Mouse (Mus musculus) CD4-positive, CD25-positive, alpha-beta regulatory T cell, adult 4 months (primary cell): Measurements from ENCODE around the gene Rbbp9. TPM values are rescaled to one million over a fixed set of nuclear protein-coding genes. Genes with fewer than 3 reads are reported as not detected.
"Not testable (repeated sequence)": the region's sequence is repeated elsewhere in the genome, so short reads cannot be mapped to it uniquely, and the experiment has no call there.

Source experiments
- ATAC-seq: one replicate; pipeline ENCODE4 v1.8.0; 2017
- polyA plus RNA-seq, 2 experiments: library from polyadenylated mRNA; unstranded; fragments of 100-300 nt; shearing (Covaris generic); gene quantifications; one replicate each; pipeline ENCODE4 v1.2.1; 2017

Rbbp9 gene
- 1 to 10 TPM; 8.5 to 9.6 TPM for polyA plus RNA-seq

DNA sequence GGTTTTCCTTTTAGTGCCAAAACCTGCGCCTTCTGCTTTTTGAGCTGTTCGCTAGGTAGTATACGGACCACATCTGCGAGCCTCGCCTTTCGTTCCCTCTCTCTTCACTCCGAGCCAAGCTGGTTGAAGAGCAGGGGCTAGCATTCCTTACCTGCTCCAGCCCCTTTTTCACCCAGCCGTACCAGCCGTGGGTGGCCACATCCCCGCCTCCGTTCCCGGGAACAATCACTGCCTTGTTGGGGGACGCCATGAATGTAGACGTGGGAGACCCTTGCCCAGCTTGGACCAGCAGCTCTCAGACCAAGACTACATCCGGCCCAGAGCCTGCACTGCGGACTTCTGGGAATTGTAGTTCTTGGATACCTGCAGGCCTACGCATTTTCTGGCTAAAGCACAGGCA lies at the start of gene Rbbp9:
Gene Rbbp9, minus strand, starts transcription at position 341 of the 400 bp plus-strand sequence.
- peak; percentile 89 for ATAC-seq

DNA sequence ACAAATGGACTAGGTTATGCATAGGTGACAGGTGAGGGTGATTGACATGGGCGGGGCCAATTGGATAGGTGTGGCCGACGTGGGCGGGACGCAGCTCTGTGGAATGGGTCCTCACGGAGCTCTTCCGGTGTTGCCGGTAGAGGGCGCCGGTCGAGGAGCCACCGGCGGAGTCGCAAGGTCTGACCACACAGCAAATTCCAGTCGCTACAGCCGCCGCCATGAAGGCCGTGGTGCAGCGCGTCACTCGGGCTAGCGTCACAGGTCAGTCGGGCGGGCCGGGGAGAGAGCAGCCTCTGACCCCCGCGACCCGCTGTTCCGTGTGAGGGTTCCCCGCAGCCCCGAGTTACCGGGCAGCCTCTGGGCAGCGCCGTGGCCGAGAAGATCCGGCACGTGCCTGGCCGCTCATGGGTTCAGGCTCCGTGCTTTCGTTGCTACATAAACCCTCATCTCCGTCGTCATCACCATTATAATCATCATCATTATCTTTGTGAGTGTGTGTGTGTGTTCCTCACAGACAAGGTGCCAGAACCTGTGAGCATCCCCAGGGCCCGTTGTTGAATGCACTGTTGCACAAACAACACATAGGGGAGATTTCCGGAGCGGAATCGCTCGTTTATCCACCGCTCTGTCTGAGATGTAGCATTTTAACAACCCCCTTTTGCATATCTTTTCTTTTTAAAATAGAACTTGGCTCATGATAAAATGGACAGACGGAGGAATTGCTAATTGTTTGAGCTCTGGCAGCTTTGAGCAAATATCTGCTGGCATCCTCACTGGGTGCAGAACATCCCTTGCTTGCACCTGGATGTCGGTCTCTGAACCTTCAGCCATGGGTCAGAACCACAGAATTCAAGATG lies 49.4 kb upstream of the Rbbp9 start, which contains the start of gene Dtd1:
Gene Dtd1, plus strand, starts transcription at position 67 of the 857 bp plus-strand sequence.
- ATAC-seq = peak; percentile 90

DNA sequence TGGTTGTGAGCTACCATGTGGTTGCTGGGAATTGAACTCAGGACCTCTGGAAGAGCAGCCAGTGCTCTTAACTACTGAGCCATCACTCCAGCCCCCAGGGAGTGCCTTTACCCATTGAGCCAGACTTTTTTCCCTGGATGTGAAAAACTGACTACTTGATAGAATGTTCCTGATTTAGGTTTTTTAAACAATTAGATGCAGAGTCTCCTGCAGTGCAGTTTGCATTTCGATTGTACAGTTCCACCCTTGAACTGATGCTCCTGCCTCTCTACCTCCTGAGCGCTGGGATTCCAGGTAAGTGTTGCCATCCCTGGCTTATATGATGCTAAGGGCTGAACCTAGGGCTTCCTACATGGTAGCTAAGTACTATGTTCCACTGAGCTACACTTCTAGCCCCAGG lies 47.3 kb upstream of the Rbbp9 start:
- no peak for ATAC-seq

DNA sequence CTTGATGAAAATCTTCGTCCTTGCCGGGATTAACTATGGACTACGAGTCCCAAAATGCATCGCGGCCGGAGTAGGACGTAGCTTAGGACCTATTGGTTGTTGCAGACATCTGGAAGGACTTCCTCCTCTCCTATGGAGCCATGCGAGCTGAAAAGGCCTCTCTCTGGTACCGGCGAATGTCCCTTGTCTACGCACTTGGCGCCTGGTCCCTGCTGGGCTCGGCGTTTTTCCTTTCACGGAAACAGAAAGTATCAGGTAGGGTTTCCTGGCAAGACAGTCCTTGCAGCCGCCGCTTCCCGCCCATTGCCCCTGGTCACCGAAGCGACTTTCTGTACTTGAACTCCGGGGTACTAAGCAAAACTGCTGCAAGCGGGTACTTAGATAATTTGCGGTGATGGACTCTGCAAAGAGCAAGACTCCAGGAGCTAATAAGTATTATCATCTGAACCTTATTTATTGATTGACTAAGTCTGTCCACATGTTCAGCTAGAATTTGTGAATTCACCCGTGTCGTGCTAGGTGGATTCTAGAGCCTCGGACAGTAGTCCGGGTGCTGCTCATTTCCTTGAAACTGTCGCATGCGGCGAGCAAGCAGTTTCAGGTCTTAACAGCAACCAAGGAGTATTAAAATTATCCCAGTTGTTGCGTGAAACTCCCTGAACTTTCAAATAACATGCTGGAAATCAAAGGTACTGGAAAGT lies 43.4 kb upstream of the Rbbp9 start, which contains the start of gene Smim26:
Gene Smim26, plus strand, starts transcription at position 104 of the 701 bp plus-strand sequence.
- ATAC-seq = peak; percentile 100

DNA sequence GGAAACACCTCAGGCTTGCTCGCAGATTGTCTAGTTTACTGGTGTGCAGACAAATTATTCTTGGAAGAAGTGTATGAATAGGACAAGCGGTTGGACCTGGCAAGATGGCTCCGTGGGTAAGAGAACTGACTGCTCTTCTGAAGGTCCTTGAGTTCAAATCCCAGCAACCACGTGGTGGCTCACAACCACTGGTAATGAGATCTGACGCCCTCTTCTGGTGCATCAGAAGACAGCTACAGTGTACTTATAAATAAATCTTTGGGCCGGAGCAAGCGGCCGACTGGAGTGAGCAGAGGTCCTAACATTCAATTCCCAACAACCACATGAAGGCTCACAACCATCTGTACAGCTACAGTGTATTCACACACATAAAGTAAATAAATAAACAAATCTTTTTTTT lies 42.4 kb upstream of the Rbbp9 start:
- not testable (repeated sequence) for ATAC-seq

DNA sequence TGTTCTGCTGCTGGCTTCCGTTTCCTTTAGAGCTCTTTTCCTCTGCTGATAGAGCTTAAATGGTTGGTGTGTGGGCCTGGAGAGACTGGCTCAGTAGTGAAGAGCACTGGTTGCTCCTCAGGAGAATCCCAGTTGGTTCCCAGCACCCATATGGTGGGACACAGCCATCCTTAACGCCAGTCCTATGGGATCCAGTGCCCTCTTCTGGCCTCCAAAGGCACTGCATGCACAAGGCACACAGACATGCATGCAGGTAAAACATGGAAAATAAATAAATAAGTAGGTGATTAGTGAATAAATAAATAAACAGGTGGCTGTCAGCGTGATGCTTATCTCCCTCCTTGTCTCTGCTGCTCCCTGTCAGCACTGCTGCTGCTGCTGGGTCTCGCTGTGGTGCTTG lies 38.1 kb upstream of the Rbbp9 start:
- ATAC-seq = no peak

DNA sequence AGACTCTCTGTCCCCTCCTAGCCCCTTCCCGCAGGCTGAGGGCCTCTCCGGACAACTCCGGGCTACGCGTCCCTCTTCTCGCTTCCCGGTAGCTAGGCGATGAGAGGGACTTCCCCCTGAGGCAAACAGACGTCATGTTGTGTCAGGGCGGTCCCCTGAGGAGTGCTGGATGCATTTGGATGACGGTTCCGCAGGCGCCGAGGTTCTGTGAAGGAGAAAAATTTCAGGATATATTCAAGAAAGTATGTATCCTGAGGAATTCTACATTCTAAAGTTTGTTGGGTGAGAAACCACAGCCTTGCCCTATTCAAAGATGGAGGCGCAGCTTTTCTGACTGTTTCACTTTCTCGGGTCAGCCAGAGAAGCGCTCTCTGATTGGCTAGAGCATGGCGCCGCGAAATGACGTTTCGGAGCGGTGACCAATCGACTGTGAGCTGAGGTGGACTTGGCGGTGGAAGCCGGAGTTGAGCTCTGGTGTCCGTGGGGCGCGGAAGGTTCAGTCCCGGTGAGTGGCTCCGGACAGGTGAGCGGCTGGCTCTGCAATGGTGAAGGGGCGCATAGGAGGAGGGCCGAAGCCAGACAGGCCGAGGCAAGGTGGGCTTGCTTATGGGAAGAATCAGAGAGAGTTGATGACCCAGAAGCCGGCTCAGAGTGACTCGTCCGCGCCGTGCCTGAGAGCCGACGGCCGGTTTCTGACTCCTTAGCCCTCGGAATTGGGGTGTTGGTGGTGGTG lies 5.3 kb upstream of the Rbbp9 start, which contains the start of gene Sec23b:
Gene Sec23b, plus strand, starts transcription at position 410 of the 733 bp plus-strand sequence.
- ATAC-seq = peak; percentile 95

DNA sequence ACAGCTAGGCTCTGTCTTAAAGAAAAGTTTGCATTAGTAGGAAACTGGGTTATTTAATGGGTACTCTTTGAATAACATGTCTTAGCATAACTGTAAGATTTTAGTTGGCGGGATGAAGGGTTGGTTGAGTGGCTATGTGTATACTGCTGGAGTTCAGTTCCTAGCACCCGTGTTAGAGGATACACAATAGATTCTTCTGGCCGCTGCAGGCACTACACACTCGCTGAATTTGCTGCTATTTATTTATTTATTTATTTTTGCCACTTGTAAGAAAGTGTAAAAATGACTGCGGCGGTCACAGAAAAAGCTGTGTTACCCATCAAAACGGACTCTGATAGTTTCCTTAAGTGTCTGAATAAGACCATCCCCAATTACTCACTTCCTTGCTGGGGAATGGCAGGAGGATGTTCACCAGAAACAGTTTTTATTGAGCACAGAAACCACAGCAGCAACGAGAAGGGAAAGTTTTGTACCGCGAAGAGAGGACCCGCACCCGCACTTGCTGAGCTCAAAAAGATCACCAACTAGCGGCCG lies 4.7 kb upstream of the Rbbp9 start:
- ATAC-seq = peak; percentile 24

DNA sequence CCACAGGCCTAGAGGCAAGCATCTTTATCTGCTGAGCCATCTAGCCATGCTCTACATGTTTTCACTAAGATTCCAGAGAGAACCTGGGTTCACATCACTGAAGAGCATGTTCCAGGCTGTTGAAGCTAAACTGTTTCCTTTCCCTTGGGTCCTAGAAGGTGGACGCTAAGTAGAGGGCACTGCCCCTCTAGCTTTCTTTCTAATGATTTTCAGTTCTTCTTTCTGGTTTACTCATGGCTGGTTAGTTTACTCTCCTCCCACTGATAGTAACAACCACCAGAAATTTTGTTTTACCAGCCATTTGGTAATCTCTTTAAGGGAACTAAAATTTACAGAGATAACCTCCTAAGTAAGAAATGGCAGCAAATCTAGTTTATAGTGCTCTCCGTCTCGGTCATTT lies 3.2 kb upstream of the Rbbp9 start:
- ATAC-seq = no peak

DNA sequence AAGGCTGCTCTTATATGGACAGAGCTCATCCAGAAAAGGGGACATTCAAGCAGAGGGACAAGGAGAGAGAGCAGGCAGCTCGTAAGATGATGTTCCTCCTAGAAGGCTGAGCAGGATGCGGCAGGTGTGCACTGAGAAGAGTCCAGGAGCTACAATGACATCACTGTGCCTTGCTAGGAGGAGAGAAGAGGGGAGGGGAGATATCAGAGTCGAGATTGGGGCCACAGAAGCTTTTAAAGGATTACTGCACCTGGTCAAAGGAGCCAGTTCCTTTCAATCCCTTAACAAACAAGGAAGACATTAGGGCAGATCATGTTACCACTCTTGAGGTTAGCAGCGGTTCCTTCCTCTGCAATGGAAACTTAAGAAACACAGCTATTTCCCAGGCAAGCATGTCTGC lies 3.1 kb downstream of the Rbbp9 start:
- no peak for ATAC-seq

DNA sequence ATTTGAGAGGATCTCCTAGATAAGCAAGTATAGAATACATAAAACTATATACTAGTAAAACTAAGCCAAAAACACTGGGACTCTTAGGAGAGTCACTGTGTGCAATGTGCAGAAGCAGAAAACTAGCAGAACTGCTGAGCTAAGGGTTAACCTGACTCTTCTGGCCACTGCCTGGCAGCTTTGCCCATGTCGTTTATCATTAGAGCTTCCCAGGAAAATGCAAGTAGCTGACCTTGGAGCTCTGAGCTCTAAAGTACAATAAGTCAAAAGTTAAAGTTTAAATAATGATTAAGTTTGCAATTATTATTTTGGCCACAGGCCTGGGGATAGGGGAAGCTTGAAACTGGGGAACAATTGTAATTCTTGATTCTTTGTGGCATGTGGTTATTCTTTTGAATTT lies 5.2 kb downstream of the Rbbp9 start:
- ATAC-seq = no peak

DNA sequence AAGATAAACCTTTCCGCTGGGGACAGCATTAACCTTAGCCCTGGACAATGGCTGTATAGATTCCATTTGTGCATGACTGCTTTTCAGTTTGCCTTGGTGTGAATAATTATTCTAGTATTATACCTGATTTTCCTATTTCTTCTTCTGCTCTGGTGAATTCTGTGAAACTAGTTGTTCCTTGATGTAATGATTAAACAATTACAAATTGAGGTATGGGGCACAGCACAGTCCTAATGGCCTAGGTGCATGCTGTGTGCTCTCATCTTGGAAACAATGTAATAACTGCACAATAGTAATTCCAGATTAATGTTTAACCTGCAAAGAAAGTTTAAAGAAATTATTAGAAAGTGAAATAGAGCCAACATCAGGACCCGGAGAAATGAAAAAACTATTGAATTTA lies 5.6 kb downstream of the Rbbp9 start:
- ATAC-seq = no peak

DNA sequence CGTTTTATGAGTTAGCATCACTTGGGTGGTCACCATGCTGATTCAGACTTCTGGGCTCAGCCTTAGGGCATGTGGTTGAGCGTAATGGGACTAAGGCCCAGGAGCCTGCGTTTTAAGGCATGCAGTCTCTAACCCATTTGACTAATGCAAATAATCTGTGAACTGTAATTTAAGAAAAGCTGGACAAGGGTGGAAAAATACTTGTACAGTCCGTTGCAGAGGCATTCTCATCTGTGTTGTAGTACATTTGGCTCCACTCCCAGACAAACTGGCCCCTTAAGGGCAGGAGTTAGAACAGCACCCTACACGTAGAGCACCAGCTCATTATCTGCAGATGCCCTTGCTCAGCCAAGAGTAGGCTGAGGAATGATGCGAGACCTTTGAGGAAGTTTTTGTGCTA lies 6.0 kb downstream of the Rbbp9 start:
- ATAC-seq = no peak

DNA sequence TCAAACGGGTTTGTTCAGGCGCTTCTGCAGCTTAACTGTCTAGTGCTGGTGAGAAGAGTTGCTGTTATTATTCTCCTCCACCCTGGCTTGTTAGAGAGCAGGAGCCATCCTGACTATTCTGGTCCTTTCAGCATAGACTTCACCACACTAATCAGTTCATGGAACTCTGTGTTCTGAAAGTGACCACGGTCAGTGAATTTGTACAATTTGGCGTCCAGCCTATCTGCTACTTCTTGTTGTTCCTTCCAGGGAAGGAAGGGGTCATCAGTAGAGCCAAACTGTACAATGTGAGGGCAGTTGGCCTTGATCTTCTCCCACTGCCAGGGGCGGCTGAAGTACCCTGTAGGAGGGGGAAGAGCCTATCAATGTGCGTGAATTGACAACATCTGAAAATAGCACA lies 7.0 kb downstream of the Rbbp9 start:
- no peak for ATAC-seq

DNA sequence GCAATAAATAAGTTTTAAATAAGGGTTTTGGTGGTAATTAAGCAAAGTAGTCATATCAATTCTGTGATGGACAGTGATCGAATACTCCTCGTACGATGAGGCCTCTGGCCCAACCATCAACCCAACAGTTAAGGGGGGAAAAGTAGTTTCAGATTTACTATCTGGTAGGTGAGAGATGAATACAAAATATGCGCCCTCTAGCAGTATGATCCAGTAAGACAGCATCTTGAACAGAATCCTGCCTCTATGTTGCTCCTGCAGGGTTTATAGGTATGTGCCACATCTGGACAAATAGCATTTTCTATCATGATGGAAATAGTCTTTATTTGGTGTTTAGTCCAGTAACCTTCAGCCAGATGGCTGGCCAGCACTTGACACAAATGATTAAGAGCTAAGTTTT lies 9.4 kb downstream of the Rbbp9 start:
- ATAC-seq = no peak

DNA sequence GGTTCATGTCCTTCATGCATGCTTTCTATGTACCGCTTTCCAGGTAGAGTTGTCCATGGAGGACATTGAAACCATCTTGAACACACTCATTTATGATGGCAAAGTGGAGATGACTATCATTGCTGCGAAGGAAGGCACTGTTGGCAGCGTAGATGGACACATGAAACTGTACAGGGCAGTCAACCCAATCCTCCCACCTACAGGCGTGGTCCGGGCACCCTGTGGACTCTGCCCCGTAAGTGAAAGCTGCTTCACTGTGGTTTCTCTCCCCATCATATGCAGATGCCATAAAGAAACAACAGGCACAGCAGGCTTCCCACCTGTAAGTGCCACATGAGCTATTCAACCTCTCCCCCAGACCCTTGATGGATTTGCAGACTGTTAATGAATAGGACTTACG lies 13.5 kb downstream of the Rbbp9 start:
- ATAC-seq = no peak

DNA sequence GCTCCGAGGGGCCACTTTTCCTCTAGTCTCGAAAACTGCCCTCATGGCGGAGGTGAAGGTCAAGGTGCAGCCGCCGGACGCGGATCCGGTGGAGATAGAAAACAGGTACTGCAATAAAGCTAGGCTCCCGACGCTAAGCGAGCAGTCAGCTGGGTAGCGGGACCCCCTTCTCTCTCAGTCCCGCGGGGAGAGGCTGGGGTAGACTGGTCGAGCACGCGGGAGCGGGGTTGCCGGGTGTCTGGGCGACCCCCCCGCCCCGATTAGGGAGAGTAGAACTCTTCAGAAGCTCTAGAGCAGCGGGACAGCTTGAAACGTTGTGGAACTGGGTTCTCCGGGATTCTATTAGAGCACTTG lies 22.9 kb downstream of the Rbbp9 start:
- ATAC-seq = peak; percentile 16

DNA sequence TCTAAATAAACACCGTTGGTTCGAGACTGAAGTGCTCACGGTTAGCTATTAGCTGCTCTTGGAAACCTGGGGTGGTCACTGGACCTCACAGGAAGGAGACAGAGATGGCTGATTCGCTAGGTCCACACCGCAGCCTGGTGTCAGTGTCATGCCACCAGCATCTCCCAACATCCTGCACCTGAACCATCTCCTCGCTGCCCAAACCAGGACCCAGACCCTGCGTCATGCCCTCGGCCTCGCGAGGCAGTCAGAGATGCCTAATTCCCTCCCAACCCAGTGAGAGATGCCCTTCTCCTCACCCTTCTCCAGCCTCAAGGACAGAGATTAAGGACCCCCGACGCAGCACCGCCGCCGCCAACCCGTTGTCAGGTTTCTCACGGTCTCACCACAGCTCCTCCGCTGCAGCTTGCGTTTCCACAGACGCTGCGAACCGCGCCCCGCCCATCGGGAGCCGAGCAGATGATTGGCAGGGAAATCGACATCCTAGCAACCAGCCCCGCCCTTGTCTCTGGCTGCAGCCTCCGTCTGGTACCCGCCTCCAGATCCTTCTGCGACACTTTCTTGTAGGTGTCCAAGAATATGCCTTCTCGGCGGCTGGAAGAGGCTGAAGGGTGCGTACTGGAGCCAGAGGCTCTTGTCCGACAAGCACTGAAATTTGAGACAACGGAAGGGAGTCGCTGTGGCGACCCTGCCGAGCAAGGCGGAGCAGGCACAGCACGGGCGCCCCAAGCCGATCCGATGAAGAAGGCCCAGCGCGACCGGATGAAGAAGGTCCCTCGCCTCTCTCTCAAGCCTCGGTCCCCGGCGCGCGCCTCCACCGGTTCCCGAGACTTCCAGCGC lies 23.5 kb downstream of the Rbbp9 start, which contains the start of the genes Dzank1 and Polr3f:
Gene Dzank1, minus strand, starts transcription at position 434 of the 840 bp plus-strand sequence.
Gene Polr3f, plus strand, starts transcription at position 738 of the 840 bp plus-strand sequence.
- peak; percentile 97 for ATAC-seq

DNA sequence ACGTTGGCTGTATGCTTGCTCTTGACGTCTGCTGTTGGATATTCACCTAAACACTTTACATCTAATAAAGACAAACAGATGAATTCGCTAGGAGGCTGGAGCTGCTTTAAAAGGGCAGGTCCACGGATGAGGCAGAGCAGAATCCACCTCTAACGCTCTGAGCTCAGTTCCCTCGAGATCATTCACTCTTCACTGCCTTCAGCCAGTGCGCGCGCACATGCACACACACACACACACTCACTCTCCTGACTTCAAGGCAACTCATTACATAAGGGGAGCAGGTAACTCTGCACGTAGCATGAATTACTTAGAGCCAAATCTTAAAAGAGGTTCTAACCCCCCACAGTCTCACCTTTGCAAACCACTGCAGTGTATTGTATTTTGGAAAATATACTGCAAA lies 24.8 kb downstream of the Rbbp9 start:
- ATAC-seq = no peak

DNA sequence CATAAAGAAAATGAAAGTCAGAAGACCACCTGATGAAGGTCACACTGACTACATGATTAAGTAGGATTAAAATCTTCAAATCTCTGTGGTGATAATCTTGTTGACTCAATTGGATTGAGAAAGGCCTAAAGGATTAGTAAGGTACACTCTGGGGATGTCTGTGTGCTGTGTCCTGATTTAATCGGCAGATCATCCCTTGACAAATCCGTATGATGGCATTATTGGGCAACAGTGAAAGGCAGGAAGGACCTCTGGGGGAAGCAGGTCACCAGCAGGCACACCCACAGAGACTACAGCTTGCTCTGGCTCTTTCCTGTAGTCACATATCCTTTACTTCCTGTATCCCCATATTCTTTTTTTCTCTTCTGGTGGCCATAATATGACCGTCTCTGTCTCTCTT lies 30.9 kb downstream of the Rbbp9 start:
- ATAC-seq = no peak

DNA sequence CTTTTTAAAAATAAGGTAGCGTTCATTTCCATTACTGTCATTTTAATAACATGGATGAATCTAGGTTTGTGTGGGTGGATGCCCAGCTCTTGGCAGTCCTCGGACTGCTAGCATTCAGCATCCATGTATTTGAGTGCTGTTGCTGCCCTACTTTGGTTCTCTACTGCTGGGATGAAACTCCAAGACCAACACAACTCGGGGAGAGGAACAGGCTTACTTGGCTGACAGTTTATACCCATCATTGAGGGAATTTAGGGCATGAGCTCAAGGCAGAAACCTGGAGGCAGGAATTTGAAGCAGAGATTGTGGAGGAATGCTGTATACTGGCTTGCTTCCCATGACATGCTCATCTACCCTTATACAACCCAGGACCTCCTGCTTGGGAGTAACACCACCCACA lies 36.0 kb downstream of the Rbbp9 start:
- ATAC-seq = no peak

DNA sequence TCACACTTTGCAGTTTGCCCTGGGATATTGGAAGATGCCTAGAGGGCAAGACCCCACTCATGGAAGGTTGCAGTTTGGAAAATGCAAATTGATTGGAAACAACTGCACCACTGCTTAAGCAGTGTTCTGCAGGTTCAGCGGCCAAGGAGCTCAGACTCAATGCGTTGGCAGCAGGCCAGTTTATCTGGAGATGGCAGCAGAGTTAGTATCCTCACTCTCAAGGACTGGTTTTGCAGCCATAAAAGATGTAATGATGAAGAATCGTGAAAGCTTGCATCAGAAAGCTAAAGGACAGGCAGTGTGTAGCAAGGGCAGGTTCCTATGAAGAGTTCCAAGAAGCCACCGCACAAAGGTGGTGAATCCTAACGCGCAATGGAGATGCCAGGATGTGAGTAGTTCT lies 48.5 kb downstream of the Rbbp9 start:
- no peak for ATAC-seq
